Mouse (Mus musculus) large intestine, adult 2 months (tissue): ENCODE measurements around the gene Ddost. TPM values are rescaled to one million over a fixed set of nuclear protein-coding genes. Genes with fewer than 3 reads are reported as not detected.

Source experiments
- DNase-seq: peaks from one replicate; pipeline ENCODE4 v3.0.0-alpha.2; 2012; ENCODE audit warnings: low read depth, low spot score
- WGBS: fragments of 180-500 bp; shearing (Covaris S2); methylation state at CpG from one replicate; pipeline ENCODE4 v1.1.7; 2018; 5-methylcytosine and 5-hydroxymethylcytosine counted together
- polyA plus RNA-seq: library from polyadenylated mRNA; depleted of rRNA; stranded (reverse); fragments of >200 nt; gene quantifications from 2 replicates; pipeline ENCODE4 v1.2.3, GENCODE M21; 2012; rRNA removed

The Ddost gene
- polyA plus RNA-seq, 1 experiment: 340 TPM

GRCm38 (mm10) chr4:138361370-138361821 is 56.9 kb downstream of the Ddost start:
- 34% methylated on average over 11 of the region's 11 CpGs for WGBS
- DNase-seq: no peak

Other genes with a start within 250 kb of the Ddost start
- gene Hp1bp3, start 88.4 kb upstream of the Ddost start, polyA plus RNA-seq: 37.7 and 41.9 TPM in 2 replicates
- 0.63 and 0.73 TPM in 2 replicates for gene Sh2d5, start 54.3 kb upstream of the Ddost start, polyA plus RNA-seq
- gene Kif17, start 54.3 kb upstream of the Ddost start, polyA plus RNA-seq: 0.23 and 0.31 TPM in 2 replicates
- gene Pink1, start 21.6 kb downstream of the Ddost start, polyA plus RNA-seq: 61.3 and 82.2 TPM in 2 replicates
- gene Cda, start 63.3 kb downstream of the Ddost start, polyA plus RNA-seq: 63.1 and 213 TPM in 2 replicates
- not detected in 2 replicates for gene Fam43b, start 91.8 kb downstream of the Ddost start, polyA plus RNA-seq
- gene Mul1, start 129.9 kb downstream of the Ddost start, polyA plus RNA-seq: 24.1 and 29.6 TPM in 2 replicates
- 16.4 and 19.0 TPM in 2 replicates for gene Camk2n1, start 149.6 kb downstream of the Ddost start, polyA plus RNA-seq